Mouse (Mus musculus): Measurements from ENCODE around the gene Wdr82.
"Not testable (repeated sequence)": the region's sequence is repeated elsewhere in the genome, so short reads cannot be mapped to it uniquely, and the experiment has no call there.

The Wdr82 gene

GRCm38 (mm10) chr9:106166709-106167108 lies 4.0 kb upstream of the Wdr82 start:
- no peak for DNase-seq (ENCODE audit: low spot score)

DNA sequence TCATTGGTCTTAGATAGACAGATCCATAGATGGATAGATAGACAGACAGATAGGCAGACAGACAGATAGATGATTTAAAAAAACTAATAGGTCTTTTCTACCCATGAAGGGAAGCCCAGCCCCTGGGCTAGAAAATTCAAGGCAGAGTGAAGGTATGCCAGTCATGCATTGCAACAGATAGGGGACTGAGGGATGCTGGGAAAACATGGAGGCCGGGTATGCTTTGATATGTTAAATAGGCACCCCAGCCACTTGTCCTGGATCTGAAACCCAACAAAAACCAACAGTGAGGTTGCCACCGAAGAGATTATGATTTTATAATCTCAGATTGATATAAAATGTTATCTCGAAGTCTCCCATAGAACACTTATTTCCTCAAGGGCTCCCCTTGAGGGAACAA lies 3.5 kb upstream of the Wdr82 start:
- no peak for DNase-seq (ENCODE audit: low spot score)

DNA sequence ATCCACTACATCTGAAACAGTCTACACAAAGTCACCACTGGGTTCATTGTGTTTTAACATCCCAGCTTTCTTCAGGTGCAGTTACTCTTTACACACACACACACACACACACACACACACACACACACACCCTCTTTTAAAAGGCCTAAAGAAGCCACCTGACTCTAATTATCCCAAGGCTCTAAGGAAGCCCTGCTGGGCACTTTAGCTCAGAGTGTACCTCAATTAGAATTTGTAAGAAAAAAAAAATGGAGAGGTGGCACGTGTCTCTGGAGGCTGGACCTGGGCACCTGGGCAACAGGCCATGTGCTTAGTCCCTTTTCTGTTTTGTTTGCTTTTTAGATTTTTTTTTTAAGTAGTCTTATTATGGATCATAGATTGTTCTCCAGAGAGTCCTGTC lies 3.0 kb upstream of the Wdr82 start:
- no peak for DNase-seq (ENCODE audit: low spot score)

GRCm38 (mm10) chr9:106169006-106169405 lies 1.7 kb upstream of the Wdr82 start:
- not testable (repeated sequence) for DNase-seq (ENCODE audit: low spot score)

DNA sequence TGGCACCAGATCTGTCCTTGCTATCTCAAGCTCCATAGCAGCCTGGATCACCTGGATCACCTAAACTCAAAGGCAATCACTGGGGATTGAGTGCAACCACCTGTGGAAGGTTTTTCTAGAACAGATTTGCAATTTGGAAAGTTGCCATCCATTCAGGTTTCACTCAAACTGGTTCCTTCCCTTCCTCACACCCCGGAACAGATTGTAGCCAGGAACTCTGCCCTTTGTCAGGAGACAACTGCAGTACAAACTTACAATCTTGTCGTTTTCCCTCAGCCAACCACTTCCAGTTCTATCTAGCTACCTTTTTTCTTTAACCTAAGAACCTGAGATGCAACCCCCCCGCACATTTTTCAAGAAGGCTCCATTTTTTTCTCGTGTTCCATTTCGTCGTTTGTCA lies 811 bp upstream of the Wdr82 start:
- no peak for DNase-seq (ENCODE audit: low spot score)

- peak; percentile 31 for DNase-seq (ENCODE audit: low spot score)
Measured at GRCm38 (mm10) chr9:106171346-106172158, 824 bp downstream of the Wdr82 start.

DNA sequence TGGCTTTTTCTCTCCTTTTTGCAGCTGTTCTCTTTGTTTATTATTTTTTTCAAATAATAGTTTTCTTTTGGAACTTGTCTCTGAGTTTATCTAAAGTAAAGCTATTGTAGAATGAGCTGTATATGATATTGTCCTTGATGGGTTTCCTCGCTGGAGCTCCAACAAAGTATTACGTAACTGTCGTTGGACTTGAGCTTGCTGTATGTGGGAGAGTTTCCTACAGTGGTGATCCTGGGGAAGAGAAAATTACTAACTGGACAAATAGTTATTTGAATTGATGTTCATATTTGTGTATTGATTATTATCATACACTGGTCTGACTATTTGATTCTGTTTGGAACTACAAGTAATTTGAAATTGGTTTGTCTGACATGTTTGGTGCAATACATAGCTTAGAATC lies 1.8 kb downstream of the Wdr82 start:
- DNase-seq (ENCODE audit: low spot score): no peak

GRCm38 (mm10) chr9:106173363-106173762 lies 2.6 kb downstream of the Wdr82 start:
- no peak for DNase-seq (ENCODE audit: low spot score)

GRCm38 (mm10) chr9:106175552-106176200 lies 4.9 kb downstream of the Wdr82 start:
- DNase-seq (ENCODE audit: low spot score): no peak

- no peak for DNase-seq (ENCODE audit: low spot score)
Measured at GRCm38 (mm10) chr9:106176769-106177168, 6.0 kb downstream of the Wdr82 start.

DNA sequence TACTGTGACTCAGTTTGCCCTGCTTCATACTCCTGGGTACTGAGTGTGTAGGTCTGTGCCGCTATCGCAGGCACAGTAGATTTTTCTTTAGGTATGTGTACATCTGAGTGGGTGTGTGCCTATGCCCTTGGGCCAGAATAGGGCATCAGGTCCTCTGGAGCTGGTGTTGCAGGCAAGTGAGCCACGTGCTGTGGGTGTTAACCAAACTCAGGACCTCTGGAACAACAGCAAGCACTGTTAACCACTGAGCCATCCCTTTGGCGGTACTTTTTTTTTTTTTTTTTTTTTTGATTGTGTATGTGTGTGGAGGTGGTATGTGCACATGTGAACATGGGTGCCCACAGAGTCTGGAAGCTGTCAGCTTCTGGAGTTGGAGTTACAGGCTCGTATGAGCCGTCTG lies 7.1 kb downstream of the Wdr82 start:
- no peak for DNase-seq (ENCODE audit: low spot score)

- DNase-seq (ENCODE audit: low spot score): no peak
Measured at GRCm38 (mm10) chr9:106179454-106179853, 8.7 kb downstream of the Wdr82 start.

DNA sequence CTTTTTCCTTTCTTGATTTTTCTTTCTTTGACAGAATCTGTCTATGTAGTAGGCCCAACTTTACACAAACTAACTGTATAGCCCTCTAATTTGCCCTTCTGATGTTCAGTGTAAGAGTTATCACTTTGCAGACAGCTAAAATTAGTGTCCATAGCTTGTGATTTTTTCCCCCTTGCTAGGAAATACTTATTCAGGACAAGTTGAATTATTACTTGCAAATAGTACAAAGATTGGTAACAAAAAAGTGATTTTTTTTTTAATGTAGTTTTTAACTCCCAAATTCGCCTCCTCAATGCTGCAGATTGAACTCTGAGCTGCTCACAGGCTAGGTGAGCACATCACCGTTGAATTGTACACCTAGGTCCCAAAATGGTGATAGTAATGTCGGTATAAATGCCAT lies 9.2 kb downstream of the Wdr82 start:
- no peak for DNase-seq (ENCODE audit: low spot score)

DNA sequence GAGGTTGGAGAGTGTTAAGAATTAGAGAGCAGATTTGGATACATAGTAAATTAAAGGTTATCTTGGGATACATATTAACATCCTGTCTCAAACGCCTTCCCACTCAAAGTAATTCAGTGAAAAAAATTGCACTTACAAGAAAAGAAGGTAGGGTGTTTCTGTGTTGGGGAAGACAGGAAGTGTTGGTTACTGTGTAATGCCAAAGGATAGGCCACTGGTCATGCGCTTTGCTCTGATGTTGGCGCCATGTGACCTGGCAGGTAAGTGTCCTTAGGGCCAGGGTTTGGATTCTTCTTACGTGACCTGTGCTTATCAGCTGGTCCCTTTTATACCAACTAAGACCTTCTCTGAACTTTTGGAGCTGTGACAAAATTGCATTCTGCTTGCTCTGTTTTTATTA lies 11.4 kb downstream of the Wdr82 start:
- DNase-seq (ENCODE audit: low spot score): no peak

GRCm38 (mm10) chr9:106183996-106184395 lies 13.3 kb downstream of the Wdr82 start:
- DNase-seq (ENCODE audit: low spot score): no peak

DNA sequence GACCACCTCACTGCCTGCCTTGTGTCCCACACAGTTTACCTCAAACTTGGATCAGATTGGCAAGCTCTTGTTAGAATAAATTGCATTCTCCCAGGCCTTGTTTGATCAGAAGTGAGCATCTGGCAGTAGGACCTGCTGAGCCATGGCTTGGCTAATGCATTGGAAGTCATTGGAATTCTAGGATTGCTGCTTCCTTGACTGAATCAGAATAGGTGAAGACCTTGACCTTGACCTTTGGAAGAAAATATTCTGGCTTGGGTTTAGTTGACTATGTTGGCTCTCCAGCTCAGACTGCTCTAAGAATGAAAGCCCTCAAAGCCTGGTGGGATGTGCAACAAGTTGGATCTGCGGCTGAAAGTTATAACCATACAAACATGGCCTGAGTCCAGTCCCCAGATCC lies 20.6 kb downstream of the Wdr82 start:
- no peak for DNase-seq (ENCODE audit: low spot score)

DNA sequence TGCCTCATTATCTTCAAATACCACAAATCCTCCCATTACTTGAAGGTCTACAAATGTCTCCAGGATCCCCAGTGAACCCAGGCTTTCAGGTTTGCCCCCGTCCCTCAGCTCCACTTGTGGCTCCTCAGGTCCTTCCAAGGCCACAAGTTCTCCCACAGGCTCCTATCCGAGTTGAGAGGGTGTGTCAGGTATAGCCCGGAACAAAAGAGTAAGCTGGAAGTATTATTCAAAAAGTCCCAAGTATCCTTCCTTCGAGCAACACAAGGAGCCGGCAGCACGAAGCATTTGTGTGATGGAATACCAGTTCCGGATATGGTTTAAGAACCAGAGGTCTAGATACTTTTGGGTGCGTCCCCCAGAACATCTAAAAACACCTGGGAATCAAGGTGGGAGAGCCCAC lies 21.3 kb downstream of the Wdr82 start:
- no peak for DNase-seq (ENCODE audit: low spot score)

- no peak for DNase-seq (ENCODE audit: low spot score)
Measured at GRCm38 (mm10) chr9:106192998-106193397, 22.3 kb downstream of the Wdr82 start.

GRCm38 (mm10) chr9:106193930-106194807 lies 23.4 kb downstream of the Wdr82 start:
- no peak for DNase-seq (ENCODE audit: low spot score)

DNA sequence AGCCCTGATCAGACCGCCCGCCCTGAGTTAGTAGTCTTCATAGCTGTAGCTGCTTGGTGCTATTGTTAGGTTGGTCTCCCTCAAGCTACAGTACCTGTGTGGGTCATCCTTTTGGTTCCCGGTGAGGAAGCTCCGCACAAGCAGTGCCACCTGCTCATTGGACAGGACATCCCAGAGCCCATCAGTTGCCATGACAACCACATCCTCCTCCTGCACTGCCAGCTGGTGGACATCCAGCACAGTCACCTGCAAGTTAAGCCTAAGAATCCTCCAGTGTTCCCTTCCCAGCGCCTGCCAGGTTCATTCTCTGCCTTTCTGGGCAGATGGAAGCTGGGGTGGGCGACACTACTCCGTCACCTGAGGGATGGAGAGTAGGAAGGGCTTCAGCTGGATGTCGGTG lies 25.0 kb downstream of the Wdr82 start:
- DNase-seq (ENCODE audit: low spot score): no peak

DNA sequence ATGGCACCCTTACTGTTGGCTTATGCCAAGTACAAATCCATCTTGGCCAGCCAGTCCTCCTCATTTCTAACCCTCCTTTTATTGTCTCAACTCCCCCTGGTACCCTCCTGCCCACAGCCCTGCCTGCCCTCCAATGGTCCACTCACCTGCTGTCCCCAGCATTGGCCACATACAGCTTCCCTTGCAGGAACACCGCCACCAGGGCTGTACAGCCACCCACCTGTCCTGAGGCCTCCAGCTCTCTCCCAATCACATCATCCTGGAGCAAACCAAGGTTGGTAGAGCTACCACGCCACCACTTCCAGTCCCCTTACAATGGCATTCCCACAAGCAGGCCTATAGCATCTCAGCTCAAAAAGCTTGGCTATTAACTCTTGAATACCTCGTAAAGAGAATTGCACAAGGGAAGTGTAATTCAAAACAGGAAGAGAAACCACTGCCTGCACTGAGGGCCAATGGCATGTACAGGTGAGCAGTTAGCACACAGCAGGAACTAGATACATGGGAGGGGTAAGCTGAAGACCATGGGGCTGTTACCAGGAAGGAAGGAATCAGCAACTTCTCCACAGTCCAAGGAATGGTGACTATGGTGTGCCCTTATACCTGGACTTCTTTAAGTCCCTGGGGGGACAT lies 26.5 kb downstream of the Wdr82 start:
- DNase-seq (ENCODE audit: low spot score): no peak

- no peak for DNase-seq (ENCODE audit: low spot score)
Measured at GRCm38 (mm10) chr9:106197732-106198131, 27.0 kb downstream of the Wdr82 start.
